Mouse (Mus musculus) testis, adult 2 months (tissue): ENCODE results near the gene Grid1.

ENCODE experiments used
- CTCF ChIP-seq: fragments of 200-500 bp; IDR thresholded peaks from 2 replicates; pipeline ENCODE4 v1.5.1; 2012; ENCODE audit warnings: low read depth, mild to moderate bottlenecking, inconsistent platforms, low read length, moderate library complexity; ENCODE audit not compliant: control insufficient read depth, insufficient read depth, insufficient replicate concordance
- POLR2A ChIP-seq: fragments of 200-500 bp; IDR thresholded peaks from 2 replicates; pipeline ENCODE4 v1.6.1; 2012; ENCODE audit warnings: low read depth, mild to moderate bottlenecking, inconsistent platforms, low read length, moderate library complexity; ENCODE audit not compliant: control insufficient read depth

DNA sequence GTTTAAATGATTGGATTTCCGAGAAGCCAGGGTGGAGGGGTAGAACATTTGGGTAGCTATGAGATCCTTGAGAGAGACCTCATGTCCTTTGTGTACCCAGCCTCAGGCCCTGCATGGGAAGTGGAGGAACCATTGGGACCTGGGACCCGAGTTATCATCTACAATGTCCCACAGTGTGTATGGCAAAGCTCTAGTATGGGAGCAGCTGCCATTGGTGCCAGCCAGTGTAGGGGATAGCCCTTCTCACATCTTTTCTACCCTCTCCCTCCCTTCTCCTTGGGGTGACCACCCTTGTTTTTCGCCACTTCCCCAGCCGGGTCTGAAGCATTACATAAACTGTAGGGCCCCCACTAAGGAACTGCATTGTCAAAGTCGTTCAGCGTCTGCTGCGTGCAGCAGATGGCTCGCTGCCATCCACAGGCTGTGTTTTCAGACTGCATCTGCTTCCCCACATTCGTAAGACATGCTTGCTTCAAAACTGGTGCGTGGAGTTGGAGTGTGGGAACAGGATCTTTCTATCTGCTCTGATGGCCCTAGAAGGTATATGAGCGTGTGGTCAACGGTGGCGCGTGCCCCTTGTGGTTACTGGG lies 124.6 kb downstream of the Grid1 start:
- TF ChIP-seq POLR2A (no peak), CTCF (no peak)
